Mouse (Mus musculus): ENCODE data around the gene Icmt.

The Icmt gene

GRCm38 (mm10) chr4:152286183-152286582, 10.8 kb upstream of the Icmt start:
- Histone ChIP-seq H3K36me3 (ENCODE audit: control insufficient read depth, insufficient read depth, low read length, poor library complexity, severe bottlenecking) (no peaks in the 10 kb centered on the region), H3K27me3 (ENCODE audit: control insufficient read depth, insufficient read depth, low read length, poor library complexity, severe bottlenecking) (no peaks in the 10 kb centered on the region)
- DNase-seq (ENCODE audit: low read depth, low spot score): no peak

GRCm38 (mm10) chr4:152286887-152287286, 10.1 kb upstream of the Icmt start:
- Histone ChIP-seq H3K27me3 (ENCODE audit: control insufficient read depth, insufficient read depth, low read length, poor library complexity, severe bottlenecking) (no peaks in the 10 kb centered on the region), H3K36me3 (ENCODE audit: control insufficient read depth, insufficient read depth, low read length, poor library complexity, severe bottlenecking) (no peaks in the 10 kb centered on the region)
- DNase-seq (ENCODE audit: low read depth, low spot score): peak; percentile 65

- no peak for DNase-seq (ENCODE audit: low read depth, low spot score)
- H3K27me3 ChIP-seq (ENCODE audit: control insufficient read depth, insufficient read depth, low read length, poor library complexity, severe bottlenecking): no peaks in the 10 kb centered on the region
- no peaks in the 10 kb centered on the region for H3K36me3 ChIP-seq (ENCODE audit: control insufficient read depth, insufficient read depth, low read length, poor library complexity, severe bottlenecking)
These were observed 9.5 kb upstream of the Icmt start for GRCm38 (mm10) chr4:152287317-152288120.

- H3K27me3 ChIP-seq (ENCODE audit: control insufficient read depth, insufficient read depth, low read length, poor library complexity, severe bottlenecking): no peaks in the 10 kb centered on the region
- H3K36me3 ChIP-seq (ENCODE audit: control insufficient read depth, insufficient read depth, low read length, poor library complexity, severe bottlenecking): no peaks in the 10 kb centered on the region
- DNase-seq (ENCODE audit: low read depth, low spot score): no peak
These were observed 8.6 kb upstream of the Icmt start for GRCm38 (mm10) chr4:152288398-152288945.

- H3K27me3 ChIP-seq (ENCODE audit: control insufficient read depth, insufficient read depth, low read length, poor library complexity, severe bottlenecking): no peaks in the 10 kb centered on the region
- DNase-seq (ENCODE audit: low read depth, low spot score): no peak
These were observed 6.6 kb upstream of the Icmt start for GRCm38 (mm10) chr4:152290385-152290784.

GRCm38 (mm10) chr4:152290991-152291390, 6.0 kb upstream of the Icmt start:
- no peaks in the 10 kb centered on the region for H3K36me3 ChIP-seq (ENCODE audit: control insufficient read depth, insufficient read depth, low read length, poor library complexity, severe bottlenecking)
- DNase-seq (ENCODE audit: low read depth, low spot score): peak; percentile 41
- H3K27me3 ChIP-seq (ENCODE audit: control insufficient read depth, insufficient read depth, low read length, poor library complexity, severe bottlenecking): no peaks in the 10 kb centered on the region

More at GRCm38 (mm10) chr4:152290385-152290784, 6.6 kb upstream of the Icmt start:
- no peaks in the 10 kb centered on the region for H3K36me3 ChIP-seq (ENCODE audit: control insufficient read depth, insufficient read depth, low read length, poor library complexity, severe bottlenecking)

GRCm38 (mm10) chr4:152291562-152291961, 5.5 kb upstream of the Icmt start, which contains the start of gene Hes3:
TSS of gene Hes3 (minus strand) at chr4:152291662.
- no peak for DNase-seq (ENCODE audit: low read depth, low spot score)
- no peaks in the 10 kb centered on the region for H3K27me3 ChIP-seq (ENCODE audit: control insufficient read depth, insufficient read depth, low read length, poor library complexity, severe bottlenecking)
- H3K36me3 ChIP-seq (ENCODE audit: control insufficient read depth, insufficient read depth, low read length, poor library complexity, severe bottlenecking): no peaks in the 10 kb centered on the region

GRCm38 (mm10) chr4:152292102-152292765, 4.8 kb upstream of the Icmt start:
- no peak for DNase-seq (ENCODE audit: low read depth, low spot score)
- Histone ChIP-seq H3K36me3 (ENCODE audit: control insufficient read depth, insufficient read depth, low read length, poor library complexity, severe bottlenecking) (no peaks in the 10 kb centered on the region), H3K27me3 (ENCODE audit: control insufficient read depth, insufficient read depth, low read length, poor library complexity, severe bottlenecking) (no peaks in the 10 kb centered on the region)

- DNase-seq (ENCODE audit: low read depth, low spot score): no peak
- no peaks in the 10 kb centered on the region for H3K36me3 ChIP-seq (ENCODE audit: control insufficient read depth, insufficient read depth, low read length, poor library complexity, severe bottlenecking)
- no peaks in the 10 kb centered on the region for H3K27me3 ChIP-seq (ENCODE audit: control insufficient read depth, insufficient read depth, low read length, poor library complexity, severe bottlenecking)
These were observed 2.7 kb upstream of the Icmt start for GRCm38 (mm10) chr4:152294188-152294929.

- no peak for DNase-seq (ENCODE audit: low read depth, low spot score)
These were observed 1.1 kb upstream of the Icmt start for GRCm38 (mm10) chr4:152295916-152296315.

GRCm38 (mm10) chr4:152296371-152296770, 656 bp upstream of the Icmt start:
- Histone ChIP-seq H3K36me3 (ENCODE audit: control insufficient read depth, insufficient read depth, low read length, poor library complexity, severe bottlenecking) (no peaks in the 10 kb centered on the region; the same call in 1 of the 2 replicates), H3K27me3 (ENCODE audit: control insufficient read depth, insufficient read depth, low read length, poor library complexity, severe bottlenecking) (no peaks in the 10 kb centered on the region)
- DNase-seq (ENCODE audit: low read depth, low spot score): no peak

More at GRCm38 (mm10) chr4:152295916-152296315, 1.1 kb upstream of the Icmt start:
- H3K27me3 ChIP-seq (ENCODE audit: control insufficient read depth, insufficient read depth, low read length, poor library complexity, severe bottlenecking): no peaks in the 10 kb centered on the region
- H3K36me3 ChIP-seq (ENCODE audit: control insufficient read depth, insufficient read depth, low read length, poor library complexity, severe bottlenecking): no peaks in the 10 kb centered on the region; the same call in 1 of the 2 replicates

GRCm38 (mm10) chr4:152298836-152299235, 1.8 kb downstream of the Icmt start:
- no peak for DNase-seq (ENCODE audit: low read depth, low spot score)

GRCm38 (mm10) chr4:152300375-152300774, 3.3 kb downstream of the Icmt start:
- peaks cover 10% of the 10 kb centered on the region for H3K36me3 ChIP-seq (ENCODE audit: control insufficient read depth, insufficient read depth, low read length, poor library complexity, severe bottlenecking)
- DNase-seq (ENCODE audit: low read depth, low spot score): no peak
- no peaks in the 10 kb centered on the region for H3K27me3 ChIP-seq (ENCODE audit: control insufficient read depth, insufficient read depth, low read length, poor library complexity, severe bottlenecking)

More at GRCm38 (mm10) chr4:152298836-152299235, 1.8 kb downstream of the Icmt start:
- no peaks in the 10 kb centered on the region for H3K27me3 ChIP-seq (ENCODE audit: control insufficient read depth, insufficient read depth, low read length, poor library complexity, severe bottlenecking)
- H3K36me3 ChIP-seq (ENCODE audit: control insufficient read depth, insufficient read depth, low read length, poor library complexity, severe bottlenecking): peaks cover 7% of the 10 kb centered on the region

GRCm38 (mm10) chr4:152302012-152302411, 5.0 kb downstream of the Icmt start:
- no peak for DNase-seq (ENCODE audit: low read depth, low spot score)
- Histone ChIP-seq H3K27me3 (ENCODE audit: control insufficient read depth, insufficient read depth, low read length, poor library complexity, severe bottlenecking) (no peaks in the 10 kb centered on the region), H3K36me3 (ENCODE audit: control insufficient read depth, insufficient read depth, low read length, poor library complexity, severe bottlenecking) (peaks cover 10% of the 10 kb centered on the region)

All from splenic B cell, adult 2 months (primary cell).